Mouse (Mus musculus) layer of hippocampus, adult 8-10 months (tissue): ENCODE results near the gene Gm7138. TPM values are rescaled to one million over a fixed set of nuclear protein-coding genes. Genes with fewer than 3 reads are reported as not detected.
"Not testable (repeated sequence)": the region's sequence is repeated elsewhere in the genome, so short reads cannot be mapped to it uniquely, and the experiment has no call there.

ENCODE experiments used
- DNase-seq, 2 experiments: peaks; one replicate each; pipeline ENCODE4 v3.0.0; 2022; ENCODE audit warnings: low spot score in 2 of 2
- total RNA-seq, 4 experiments: library from RNA; stranded (reverse); gene quantifications; 2 replicates each; pipeline ENCODE4 v1.2.4; 2022

Gene Gm7138
- total RNA-seq = not detected

DNA sequence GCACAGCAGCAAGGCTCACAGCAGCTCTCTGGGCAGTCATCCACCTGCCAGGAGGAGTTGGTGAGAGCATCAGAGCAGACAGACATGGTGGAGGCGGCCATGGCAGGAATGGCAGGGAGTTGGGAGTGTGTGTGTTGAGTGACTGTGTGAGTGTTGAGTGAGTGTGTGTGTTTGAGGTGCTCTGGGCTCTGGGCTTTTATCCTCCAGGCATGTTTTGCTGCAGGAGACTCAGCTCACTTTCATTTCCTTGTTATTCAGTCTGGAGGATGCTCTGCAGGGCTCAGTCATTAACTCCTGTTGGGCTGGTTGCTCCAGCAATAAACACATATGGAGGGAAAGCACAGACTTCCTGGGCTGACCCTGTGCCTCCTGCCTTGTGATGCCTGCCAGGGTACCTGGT is at the start of gene Gm7138:
Gene Gm7138, minus strand, starts transcription at position 101 of the 400 bp plus-strand sequence.
- DNase-seq = not testable (repeated sequence)

DNA sequence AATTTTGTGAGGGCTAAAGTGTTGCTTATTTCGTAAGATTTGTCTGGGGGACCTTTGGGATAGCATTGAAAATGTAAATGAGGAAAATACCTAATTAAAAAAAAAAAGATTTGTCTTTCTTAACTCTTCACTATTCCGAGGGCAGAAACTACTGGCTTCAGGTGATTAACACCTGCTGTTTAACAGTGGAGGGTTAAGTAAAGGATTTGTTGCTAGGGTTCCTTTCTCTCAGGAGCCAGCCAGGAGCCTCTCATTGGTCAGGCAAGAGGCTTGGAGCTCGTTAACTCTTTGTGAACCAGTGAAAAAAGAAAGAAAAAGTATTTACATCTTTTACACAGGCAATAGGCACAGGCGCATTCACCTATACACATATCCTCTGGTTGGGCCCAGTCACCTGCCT is 42.5 kb upstream of the Gm7138 start:
- DNase-seq = no peak

- DNase-seq = no peak
Measured at GRCm38 (mm10) chr10:77818523-77818922, 41.8 kb upstream of the Gm7138 start.

- DNase-seq = no peak
Measured at GRCm38 (mm10) chr10:77815514-77815913, 38.8 kb upstream of the Gm7138 start.

GRCm38 (mm10) chr10:77814382-77814781 is 37.6 kb upstream of the Gm7138 start, which contains the start of gene Gm2696:
Gm2696 (plus strand) TSS chr10:77814682.
- DNase-seq = no peak

DNA sequence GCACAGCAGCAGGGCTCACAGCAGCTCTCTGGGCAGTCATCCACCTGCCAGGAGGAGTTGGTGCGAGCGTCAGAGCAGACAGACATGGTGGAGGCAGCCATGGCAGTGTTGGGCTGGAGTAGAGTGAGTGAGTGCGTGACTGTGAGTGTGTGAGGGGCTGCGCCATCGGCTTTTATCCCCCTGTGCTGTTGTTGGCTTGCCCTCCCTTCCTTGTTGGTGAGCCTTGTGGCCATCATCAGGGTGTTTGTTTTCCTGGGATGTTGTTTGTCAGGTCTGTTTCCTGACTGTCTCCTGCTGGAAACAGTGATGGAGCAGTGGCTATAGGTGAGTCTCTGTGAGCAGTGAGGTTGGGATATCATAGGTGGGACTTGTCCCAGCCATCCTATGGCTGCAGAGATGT is 35.0 kb upstream of the Gm7138 start, which contains the start of gene Gm9507:
Gene Gm9507, minus strand, starts transcription at position 101 of the 400 bp plus-strand sequence.
- DNase-seq = no peak

- DNase-seq = no peak
Measured at GRCm38 (mm10) chr10:77804095-77804494, 27.4 kb upstream of the Gm7138 start.

DNA sequence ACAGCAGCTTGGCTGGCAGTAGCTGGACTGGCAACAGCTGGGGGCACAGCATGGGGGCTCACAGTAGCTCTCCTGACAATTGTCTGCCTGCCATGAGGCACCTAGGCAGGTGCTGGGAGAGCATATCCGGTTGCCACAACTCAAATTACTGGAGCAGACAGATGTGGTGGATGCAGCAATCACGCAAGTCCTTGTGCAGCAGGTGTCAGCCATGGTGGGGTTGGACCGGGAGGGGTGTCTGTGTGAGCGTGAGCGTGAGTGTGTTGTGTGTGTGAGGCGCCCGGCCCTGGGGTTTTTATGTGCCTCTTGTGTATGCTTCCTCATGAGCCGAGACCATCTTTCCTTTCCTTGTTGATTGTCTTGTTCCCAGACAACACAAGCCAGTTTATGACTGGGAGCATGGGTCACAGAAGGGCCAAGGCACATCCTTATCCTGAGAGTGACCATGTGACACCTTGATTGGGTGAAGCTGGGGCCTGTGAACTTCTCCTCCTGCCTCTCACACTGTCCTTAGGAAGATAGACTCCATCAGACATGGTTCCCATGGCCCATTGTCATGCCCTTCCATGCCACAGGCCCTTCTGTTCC is 22.3 kb upstream of the Gm7138 start, which contains the start of gene Gm19668:
Gene Gm19668, minus strand, starts transcription at position 213 of the 588 bp plus-strand sequence.
- DNase-seq = no peak

DNA sequence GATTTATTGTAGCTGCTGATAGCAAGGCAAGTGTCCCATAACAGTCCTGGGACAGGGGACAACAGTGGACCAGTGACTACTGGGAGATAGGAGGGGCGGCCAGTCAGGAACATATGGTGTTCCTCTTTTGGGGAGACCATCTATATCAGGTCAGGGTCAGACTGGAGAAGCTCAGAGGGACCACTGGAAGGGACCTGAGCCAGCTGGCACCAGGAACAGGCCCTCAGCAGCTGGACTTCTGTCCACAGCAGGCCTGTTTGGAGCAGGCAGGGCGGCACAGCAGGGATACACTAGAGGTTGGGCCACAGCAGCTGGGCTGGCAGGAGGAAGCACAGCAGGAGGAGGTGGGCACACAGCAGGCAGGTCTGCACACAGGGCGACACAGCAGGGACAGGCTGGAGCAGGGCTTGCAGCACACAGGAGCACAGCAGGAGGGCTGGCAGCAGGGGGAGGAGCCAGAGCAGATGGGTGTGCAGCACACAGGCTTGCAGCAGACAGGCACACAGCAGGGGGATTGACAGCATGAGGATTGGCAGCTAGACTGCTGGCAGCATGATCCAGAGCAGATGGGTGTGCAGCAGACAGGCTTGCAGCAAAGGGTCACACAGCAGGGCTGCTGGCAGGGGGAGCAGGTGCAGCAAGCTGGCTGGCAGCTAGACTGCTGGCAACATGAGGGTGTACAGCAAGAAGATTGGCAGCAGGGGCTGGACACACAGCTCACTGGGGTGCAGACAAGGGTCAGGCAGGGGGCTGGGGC is 21.6 kb upstream of the Gm7138 start:
- DNase-seq = not testable (repeated sequence)

DNA sequence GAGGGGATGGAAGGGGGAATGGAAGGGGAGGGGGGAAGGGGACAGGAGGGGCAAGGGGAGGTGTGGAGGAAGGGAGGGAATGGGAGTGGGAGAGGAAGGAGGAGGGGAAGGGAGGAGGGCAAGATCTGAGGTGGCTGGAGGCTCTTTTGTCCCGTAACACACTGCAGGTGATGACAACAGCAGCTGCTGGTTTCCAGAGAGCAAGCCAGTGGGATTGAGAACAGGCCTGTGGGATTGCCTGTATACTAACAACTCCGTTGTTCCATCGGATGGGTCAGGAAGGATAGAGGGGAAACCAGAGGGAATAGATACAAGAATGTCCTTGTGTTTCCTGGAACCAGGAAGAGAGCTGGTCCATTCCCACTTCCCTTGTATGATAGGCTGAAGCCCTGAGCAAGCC is 20.9 kb upstream of the Gm7138 start:
- no peak for DNase-seq

DNA sequence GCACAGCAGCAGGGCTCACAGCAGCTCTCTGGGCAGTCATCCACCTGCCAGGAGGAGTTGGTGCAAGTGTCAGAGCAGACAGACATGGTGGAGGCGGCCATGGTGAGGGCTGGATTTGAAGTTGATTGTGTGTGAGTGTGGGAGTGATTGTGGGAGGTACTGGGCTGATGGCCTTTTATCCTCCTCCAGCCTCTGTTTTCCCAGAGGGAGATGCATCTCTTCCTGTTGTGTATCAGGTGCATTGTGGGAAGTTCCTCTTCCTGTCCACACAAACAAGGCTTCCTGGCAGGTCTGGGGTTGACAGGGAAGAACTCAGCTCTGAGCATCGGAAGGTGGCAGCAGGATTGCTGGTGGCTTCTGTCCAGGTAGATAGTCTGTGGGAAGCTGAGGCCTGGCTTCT is 18.2 kb upstream of the Gm7138 start, which contains the start of gene Gm9639:
Gene Gm9639, minus strand, starts transcription at position 101 of the 400 bp plus-strand sequence.
- no peak for DNase-seq

GRCm38 (mm10) chr10:77788621-77789020 is 11.9 kb upstream of the Gm7138 start:
- no peak for DNase-seq

GRCm38 (mm10) chr10:77787876-77788275 is 11.1 kb upstream of the Gm7138 start, which contains the start of gene Gm7137:
Gm7137 (minus strand) TSS chr10:77788200.
- not testable (repeated sequence) for DNase-seq

DNA sequence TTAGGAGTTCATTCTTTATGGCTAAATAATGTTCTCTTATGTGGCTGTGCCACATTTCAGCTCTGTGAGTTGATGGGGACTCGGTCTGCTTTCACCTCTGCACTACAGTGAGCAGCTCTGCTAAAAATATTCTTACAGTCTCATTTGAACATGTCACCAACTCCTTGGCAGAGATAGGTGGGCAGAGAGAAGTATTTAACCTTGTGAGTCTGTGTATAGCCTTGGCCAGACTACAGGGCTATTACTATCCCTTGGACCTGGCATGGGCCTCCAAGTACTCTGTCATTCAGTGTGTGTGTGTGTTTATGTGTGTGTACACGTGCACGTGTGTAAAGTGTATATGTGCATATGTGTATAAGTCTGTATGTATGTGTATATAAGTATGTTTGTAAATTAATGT is 6.7 kb upstream of the Gm7138 start:
- not testable (repeated sequence) for DNase-seq

DNA sequence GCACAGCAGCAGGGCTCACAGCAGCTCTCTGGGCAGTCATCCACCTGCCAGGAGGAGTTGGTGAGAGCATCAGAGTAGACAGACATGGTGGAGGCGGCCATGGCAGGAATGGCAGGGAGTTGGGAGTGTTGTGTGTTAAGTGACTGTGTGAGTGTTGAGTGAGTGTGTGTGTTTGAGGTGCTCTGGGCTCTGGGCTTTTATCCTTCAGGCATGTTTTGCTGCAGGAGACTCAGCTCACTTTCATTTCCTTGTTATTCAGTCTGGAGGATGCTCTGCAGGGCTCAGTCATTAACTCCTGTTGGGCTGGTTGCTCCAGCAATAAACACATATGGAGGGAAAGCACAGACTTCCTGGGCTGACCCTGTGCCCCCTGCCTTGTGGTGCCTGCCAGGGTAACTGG is 5.7 kb upstream of the Gm7138 start, which contains the start of gene Gm3250:
Gene Gm3250, minus strand, starts transcription at position 101 of the 400 bp plus-strand sequence.
- DNase-seq = not testable (repeated sequence)

- not testable (repeated sequence) for DNase-seq
Measured at GRCm38 (mm10) chr10:77772142-77772541, 4.6 kb downstream of the Gm7138 start.

GRCm38 (mm10) chr10:77771225-77771624 is 5.5 kb downstream of the Gm7138 start, which contains the start of gene Gm3238:
Gm3238 (minus strand) TSS chr10:77771325.
- not testable (repeated sequence) for DNase-seq

GRCm38 (mm10) chr10:77769727-77770126 is 7.0 kb downstream of the Gm7138 start:
- no peak for DNase-seq

- DNase-seq = not testable (repeated sequence)
Measured at GRCm38 (mm10) chr10:77759582-77759981, 17.2 kb downstream of the Gm7138 start, which contains the start of gene Gm3233. Gm3233 (minus strand) TSS chr10:77759682.

GRCm38 (mm10) chr10:77753448-77753847 is 23.3 kb downstream of the Gm7138 start:
- no peak for DNase-seq

GRCm38 (mm10) chr10:77752312-77752711 is 24.4 kb downstream of the Gm7138 start:
- not testable (repeated sequence) for DNase-seq

- DNase-seq = not testable (repeated sequence)
Measured at GRCm38 (mm10) chr10:77751254-77751653, 25.5 kb downstream of the Gm7138 start, which contains the start of gene Gm9736. Gm9736 (minus strand) TSS chr10:77751354.
